Mouse (Mus musculus) frontal cortex, postnatal 25 days (tissue): ENCODE measurements around the gene 1700029I15Rik.

Experiments
- DNase-seq, 2 experiments: peaks; one replicate each; pipeline ENCODE4 v3.0.0; 2022; ENCODE audit warnings: low spot score in 2 of 2

Gene 1700029I15Rik

GRCm38 (mm10) chr2:92381901-92382588 lies at the start of gene 1700029I15Rik:
Gene 1700029I15Rik, plus strand, starts transcription at chr2:92382538.
- DNase-seq = no peak

- DNase-seq = no peak
Observed at GRCm38 (mm10) chr2:92342418-92342817, 39.9 kb upstream of the 1700029I15Rik start.

- DNase-seq = no peak
Observed at GRCm38 (mm10) chr2:92347191-92347590, 35.1 kb upstream of the 1700029I15Rik start.

GRCm38 (mm10) chr2:92349589-92350425 lies 32.5 kb upstream of the 1700029I15Rik start:
- no peak for DNase-seq

- no peak for DNase-seq
Observed at GRCm38 (mm10) chr2:92350686-92351085, 31.7 kb upstream of the 1700029I15Rik start.

GRCm38 (mm10) chr2:92353402-92353801 lies 28.9 kb upstream of the 1700029I15Rik start:
- no peak for DNase-seq

GRCm38 (mm10) chr2:92354224-92354623 lies 28.1 kb upstream of the 1700029I15Rik start:
- no peak for DNase-seq

- DNase-seq = no peak
Observed at GRCm38 (mm10) chr2:92359301-92359700, 23.0 kb upstream of the 1700029I15Rik start.

- no peak for DNase-seq
Observed at GRCm38 (mm10) chr2:92360186-92360823, 22.0 kb upstream of the 1700029I15Rik start.

GRCm38 (mm10) chr2:92360893-92361292 lies 21.4 kb upstream of the 1700029I15Rik start:
- no peak for DNase-seq

GRCm38 (mm10) chr2:92361795-92362194 lies 20.5 kb upstream of the 1700029I15Rik start:
- no peak for DNase-seq

- no peak for DNase-seq
Observed at GRCm38 (mm10) chr2:92362571-92363228, 19.6 kb upstream of the 1700029I15Rik start.

GRCm38 (mm10) chr2:92364086-92364485 lies 18.3 kb upstream of the 1700029I15Rik start:
- DNase-seq = no peak

- DNase-seq = no peak
Observed at GRCm38 (mm10) chr2:92365568-92365967, 16.8 kb upstream of the 1700029I15Rik start.

GRCm38 (mm10) chr2:92367383-92368029 lies 14.8 kb upstream of the 1700029I15Rik start:
- DNase-seq = no peak

GRCm38 (mm10) chr2:92370375-92370774 lies 12.0 kb upstream of the 1700029I15Rik start:
- DNase-seq = no peak

GRCm38 (mm10) chr2:92370821-92371805 lies 11.2 kb upstream of the 1700029I15Rik start:
- DNase-seq = no peak

- DNase-seq = no peak
Observed at GRCm38 (mm10) chr2:92371971-92372690, 10.2 kb upstream of the 1700029I15Rik start.

- DNase-seq = no peak
Observed at GRCm38 (mm10) chr2:92372767-92373436, 9.4 kb upstream of the 1700029I15Rik start.
